Mouse (Mus musculus) CH12.LX (cell line): ENCODE results near the gene Tbc1d14.

Experiments
- CTCF ChIP-seq, 2 experiments: IDR thresholded peaks in 1 of 2; conservative IDR thresholded peaks in 1 of 2; 2 replicates each; pipeline ENCODE4 v1.5.1; 2011 to 2012; ENCODE audit warnings: low read depth in 2 of 2, low read length in 2 of 2, improper control_type of control experiment in 1 of 2, inconsistent platforms in 1 of 2, mild to moderate bottlenecking in 1 of 2, moderate library complexity in 1 of 2
- EP300 ChIP-seq: IDR thresholded peaks from 2 replicates; pipeline ENCODE4 v1.6.1; 2011; ENCODE audit warnings: low read length, improper control_type of control experiment
- JUND ChIP-seq: conservative IDR thresholded peaks from 2 replicates; pipeline ENCODE4 v1.6.1; 2011; ENCODE audit warnings: low read depth, low read length, improper control_type of control experiment
- MAX ChIP-seq: IDR thresholded peaks from 2 replicates; pipeline ENCODE4 v1.6.1; 2011; ENCODE audit warnings: low read length, improper control_type of control experiment
- NELFE ChIP-seq: IDR thresholded peaks from 2 replicates; pipeline ENCODE4 v1.6.1; 2011; ENCODE audit warnings: low read depth, low read length, improper control_type of control experiment
- POLR2A ChIP-seq: IDR thresholded peaks from 2 replicates; pipeline ENCODE4 v1.6.1; 2011; ENCODE audit warnings: low read depth, mild to moderate bottlenecking, improper control_type of control experiment, low read length
- POLR2AphosphoS2 ChIP-seq: IDR thresholded peaks from 2 replicates; pipeline ENCODE4 v1.6.1; 2011; ENCODE audit warnings: low read depth, low read length, improper control_type of control experiment
- RCOR1 ChIP-seq: conservative IDR thresholded peaks from 2 replicates; pipeline ENCODE4 v1.6.1; 2012; ENCODE audit warnings: low read depth, mild to moderate bottlenecking, inconsistent platforms, low read length, improper control_type of control experiment
- SIN3A ChIP-seq: IDR thresholded peaks from 2 replicates; pipeline ENCODE4 v1.6.1; 2012; ENCODE audit warnings: low read length, improper control_type of control experiment, inconsistent platforms
- TBP ChIP-seq: conservative IDR thresholded peaks from 2 replicates; pipeline ENCODE4 v1.6.1; 2011; ENCODE audit warnings: low read depth, low read length, improper control_type of control experiment
- TCF12 ChIP-seq: IDR thresholded peaks from 2 replicates; pipeline ENCODE4 v1.6.1; 2014; ENCODE audit warnings: low read depth, mild to moderate bottlenecking, inconsistent platforms, low read length, improper control_type of control experiment
- USF2 ChIP-seq: conservative IDR thresholded peaks from 2 replicates; pipeline ENCODE4 v1.6.1; 2011; ENCODE audit warnings: low read depth, low read length, improper control_type of control experiment
- ZC3H11A ChIP-seq: IDR thresholded peaks from 2 replicates; pipeline ENCODE4 v1.6.1; 2012; ENCODE audit warnings: low read depth, mild to moderate bottlenecking, inconsistent platforms, low read length, improper control_type of control experiment
- ZNF384 ChIP-seq: IDR thresholded peaks from 2 replicates; pipeline ENCODE4 v1.6.1; 2012; ENCODE audit warnings: low read depth, low read length, improper control_type of control experiment, inconsistent platforms

DNA sequence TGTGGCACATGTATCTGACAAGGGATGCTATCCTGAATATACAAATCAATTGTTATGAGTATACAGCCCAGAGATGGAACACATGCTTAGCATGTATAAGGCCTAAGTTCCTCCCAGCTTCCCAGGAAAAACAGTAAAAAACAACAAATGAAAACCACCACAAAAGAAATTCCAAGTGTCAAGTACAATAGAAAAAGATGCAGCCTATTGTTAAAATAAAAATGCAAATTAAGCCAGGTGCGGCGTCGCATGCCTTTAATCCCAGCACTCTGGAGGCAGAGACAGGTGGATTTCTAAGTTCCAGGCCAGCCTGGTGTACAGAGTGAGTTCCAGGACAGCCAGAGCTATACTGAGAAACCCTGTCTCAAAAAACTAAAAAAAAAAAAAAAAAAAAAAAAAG, 36.2 kb downstream of the Tbc1d14 start:
- no peak for TF ChIP-seq SIN3A
- no peak for TF ChIP-seq POLR2A
- TF ChIP-seq JUND, result no peak
- TF ChIP-seq CTCF (conservative IDR thresholded peaks at IDR 0.05 in 1 of 2, IDR thresholded peaks at IDR 0.05 in 1 of 2; ENCODE audit: low read depth in 2 of 2, low read length in 2 of 2), result no peak
- no peak for TF ChIP-seq RCOR1
- no peak for TF ChIP-seq TBP
- no peak for TF ChIP-seq TCF12
- TF ChIP-seq POLR2AphosphoS2, result no peak
- TF ChIP-seq MAX, result no peak
- TF ChIP-seq USF2, result no peak
- no peak for TF ChIP-seq EP300
- no peak for TF ChIP-seq ZC3H11A
- TF ChIP-seq NELFE, result no peak
- no peak for TF ChIP-seq ZNF384
